Mouse (Mus musculus) hindbrain, embryonic 12.5 days (tissue): ENCODE data around the gene Smarcd3. TPM values are rescaled to one million over a fixed set of nuclear protein-coding genes. Genes with fewer than 3 reads are reported as not detected.

Experiments used
- ATAC-seq: fragments of 200-750 bp; cut with Nextera tagmentation; 2 replicates; pipeline ENCODE4 v1.8.0; 2017; ENCODE audit warnings: moderate TSS enrichment; ENCODE audit not compliant: low FRiP score
- H3K27ac ChIP-seq: fragments of 300-500 bp; sonication (generic); 2 replicates; pipeline ENCODE4 v1.5.1; 2016; ENCODE audit warnings: mild to moderate bottlenecking
- H3K27me3 ChIP-seq: fragments of 300-500 bp; sonication (generic); 2 replicates; pipeline ENCODE4 v1.6.1; 2016; ENCODE audit warnings: mild to moderate bottlenecking
- H3K36me3 ChIP-seq: fragments of 300-500 bp; sonication (generic); 2 replicates; pipeline ENCODE4 v1.6.1; 2016; ENCODE audit warnings: mild to moderate bottlenecking
- H3K4me1 ChIP-seq: fragments of 300-500 bp; sonication (generic); 2 replicates; pipeline ENCODE4 v1.6.1; 2016
- H3K4me2 ChIP-seq: fragments of 300-500 bp; sonication (generic); replicated peaks from 2 replicates; pipeline ENCODE4 v1.6.1; 2016; ENCODE audit warnings: mild to moderate bottlenecking
- H3K4me3 ChIP-seq: fragments of 300-500 bp; sonication (generic); 2 replicates; pipeline ENCODE4 v1.5.1; 2016; ENCODE audit warnings: mild to moderate bottlenecking
- H3K9ac ChIP-seq: fragments of 300-500 bp; sonication (generic); 2 replicates; pipeline ENCODE4 v1.6.1; 2016; ENCODE audit warnings: mild to moderate bottlenecking, moderate library complexity
- H3K9me3 ChIP-seq: fragments of 300-500 bp; sonication (generic); replicated peaks from 2 replicates; pipeline ENCODE4 v1.6.1; 2016; ENCODE audit warnings: mild to moderate bottlenecking
- WGBS: fragments of 180-500 bp; shearing (Covaris S2); methylation state at CpG from one replicate; pipeline ENCODE4 v1.1.7; 2016; 5-methylcytosine and 5-hydroxymethylcytosine counted together
- polyA plus RNA-seq: library from polyadenylated mRNA; unstranded; fragments of >200 nt; fragmentation: Nextera tagmentation; extraction: Ambion mirVana; gene quantifications from 2 replicates; pipeline ENCODE4 v1.2.1, GENCODE M21; 2016

Gene Smarcd3
- 78.4 and 83.2 TPM in 2 replicates for polyA plus RNA-seq

- ATAC-seq: peak; percentile 82
- 3% methylated on average over 36 of the region's 37 CpGs for WGBS
- Histone ChIP-seq H3K36me3 (no peaks in the 10 kb centered on the region), H3K4me1 (peaks cover 18% of the 10 kb centered on the region), H3K4me2 (peak within 1 kb of the TSS; percentile 89), H3K9ac (peak within 1 kb of the TSS; percentile 84), H3K9me3 (no peaks in the 10 kb centered on the region), H3K27ac (0 out of 2 replicates have a peak within 1 kb of the TSS, but pooled peaks have one; percentile 17), H3K4me3 (peak within 1 kb of the TSS; percentile 62), H3K27me3 (peaks cover 33% of the 10 kb centered on the region)
Observed at GRCm38 (mm10) chr5:24623986-24624821, at the start of gene Smarcd3. TSS of gene Smarcd3 (minus strand) at chr5:24624411.

DNA sequence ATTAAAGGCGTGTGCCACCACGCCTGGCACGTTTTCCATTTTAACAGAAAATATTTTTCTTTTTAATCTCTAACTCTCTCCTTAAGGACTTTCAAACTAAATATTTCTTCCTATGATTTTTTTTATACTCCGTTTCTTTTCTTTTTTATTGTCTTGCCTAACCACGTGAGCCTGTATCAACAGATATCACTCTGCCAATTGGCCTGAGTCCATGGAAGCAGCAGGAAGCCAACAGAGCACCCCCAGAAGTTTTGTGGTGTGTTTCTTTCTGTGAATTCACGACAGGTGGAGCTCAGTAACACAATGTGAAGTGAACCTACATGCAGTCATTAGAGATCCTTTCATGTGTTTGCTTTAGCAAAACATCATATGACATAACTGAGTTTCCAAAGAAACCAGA is 37.2 kb upstream of the Smarcd3 start:
- no peak overlapping the region for H3K9ac ChIP-seq
- H3K27me3 ChIP-seq: no peaks in the 10 kb centered on the region
- no peaks in the 10 kb centered on the region for H3K9me3 ChIP-seq
- H3K4me2 ChIP-seq: no peak overlapping the region
- H3K4me1 ChIP-seq: no peaks in the 10 kb centered on the region
- WGBS: 85% methylated on average over 6 of the region's 6 CpGs
- no peak for ATAC-seq
- H3K36me3 ChIP-seq: no peaks in the 10 kb centered on the region
- H3K4me3 ChIP-seq: no peak overlapping the region
- no peak overlapping the region for H3K27ac ChIP-seq

GRCm38 (mm10) chr5:24659708-24660423 is 35.7 kb upstream of the Smarcd3 start:
- ATAC-seq: no peak
- Histone ChIP-seq H3K27me3 (no peaks in the 10 kb centered on the region), H3K4me2 (no peak overlapping the region), H3K4me1 (no peaks in the 10 kb centered on the region), H3K27ac (no peak overlapping the region), H3K9ac (no peak overlapping the region), H3K4me3 (no peak overlapping the region), H3K9me3 (no peaks in the 10 kb centered on the region), H3K36me3 (no peaks in the 10 kb centered on the region)
- 75% methylated on average over 2 of the region's 4 CpGs for WGBS

DNA sequence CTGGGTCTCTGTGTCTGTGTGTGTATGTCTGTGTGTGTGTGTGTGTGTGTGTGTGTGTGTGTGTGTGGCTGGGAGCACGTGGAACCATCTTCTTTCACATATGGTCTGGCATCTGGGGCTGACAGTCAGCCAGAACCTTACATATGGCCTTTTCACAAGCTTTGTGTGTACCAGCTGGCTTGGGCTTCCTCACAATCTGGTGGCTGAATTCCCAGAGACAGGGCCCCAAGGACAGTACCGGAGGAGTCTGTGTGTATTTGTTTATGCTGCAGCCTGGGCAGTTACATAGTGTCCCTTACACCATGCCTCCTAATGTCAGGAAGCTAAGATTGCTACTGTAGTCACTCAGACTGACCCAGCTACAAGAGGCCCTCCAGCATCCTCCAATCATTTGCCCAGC is 32.9 kb upstream of the Smarcd3 start:
- Histone ChIP-seq H3K9ac (no peak overlapping the region), H3K4me2 (no peak overlapping the region), H3K27ac (no peak overlapping the region), H3K4me3 (no peak overlapping the region), H3K9me3 (no peaks in the 10 kb centered on the region), H3K27me3 (peaks cover 5% of the 10 kb centered on the region; the same call in 1 of the 2 replicates), H3K36me3 (no peaks in the 10 kb centered on the region), H3K4me1 (no peaks in the 10 kb centered on the region)
- 56% methylated on average over 2 of the region's 2 CpGs for WGBS
- ATAC-seq: no peak

DNA sequence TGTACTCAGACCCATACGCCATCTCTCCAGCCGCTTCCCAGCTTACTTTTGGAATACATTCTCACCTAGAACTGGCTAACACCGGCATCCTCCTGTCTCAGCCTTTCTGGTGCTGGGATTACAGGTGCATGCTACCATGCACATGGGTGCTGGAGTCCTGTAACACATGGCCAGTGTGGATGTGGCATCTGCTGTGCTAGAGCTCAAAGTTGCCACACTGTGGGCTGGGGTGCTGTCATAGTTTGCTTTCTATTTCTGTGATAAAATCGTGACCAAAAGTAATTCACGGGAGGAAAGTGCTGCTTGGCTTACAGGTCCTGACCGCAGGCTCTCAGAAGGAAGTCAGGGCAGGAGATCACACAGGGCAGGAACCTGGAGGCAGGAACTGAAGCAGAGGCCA is 30.3 kb upstream of the Smarcd3 start:
- Histone ChIP-seq H3K27ac (no peak overlapping the region), H3K9me3 (no peaks in the 10 kb centered on the region), H3K4me1 (no peaks in the 10 kb centered on the region), H3K4me2 (no peak overlapping the region), H3K36me3 (no peaks in the 10 kb centered on the region), H3K27me3 (peaks cover 5% of the 10 kb centered on the region; the same call in 1 of the 2 replicates), H3K4me3 (no peak overlapping the region), H3K9ac (no peak overlapping the region)
- 80% methylated on average over 6 of the region's 6 CpGs for WGBS
- ATAC-seq: no peak

- Histone ChIP-seq H3K4me3 (no peak overlapping the region), H3K27me3 (peaks cover 5% of the 10 kb centered on the region; the same call in 1 of the 2 replicates), H3K4me1 (no peaks in the 10 kb centered on the region), H3K27ac (no peak overlapping the region), H3K36me3 (no peaks in the 10 kb centered on the region), H3K9me3 (no peaks in the 10 kb centered on the region), H3K9ac (no peak overlapping the region), H3K4me2 (no peak overlapping the region)
- WGBS: 88% methylated on average over 5 of the region's 5 CpGs
- no peak for ATAC-seq
Observed at GRCm38 (mm10) chr5:24652780-24653179, 28.6 kb upstream of the Smarcd3 start.

DNA sequence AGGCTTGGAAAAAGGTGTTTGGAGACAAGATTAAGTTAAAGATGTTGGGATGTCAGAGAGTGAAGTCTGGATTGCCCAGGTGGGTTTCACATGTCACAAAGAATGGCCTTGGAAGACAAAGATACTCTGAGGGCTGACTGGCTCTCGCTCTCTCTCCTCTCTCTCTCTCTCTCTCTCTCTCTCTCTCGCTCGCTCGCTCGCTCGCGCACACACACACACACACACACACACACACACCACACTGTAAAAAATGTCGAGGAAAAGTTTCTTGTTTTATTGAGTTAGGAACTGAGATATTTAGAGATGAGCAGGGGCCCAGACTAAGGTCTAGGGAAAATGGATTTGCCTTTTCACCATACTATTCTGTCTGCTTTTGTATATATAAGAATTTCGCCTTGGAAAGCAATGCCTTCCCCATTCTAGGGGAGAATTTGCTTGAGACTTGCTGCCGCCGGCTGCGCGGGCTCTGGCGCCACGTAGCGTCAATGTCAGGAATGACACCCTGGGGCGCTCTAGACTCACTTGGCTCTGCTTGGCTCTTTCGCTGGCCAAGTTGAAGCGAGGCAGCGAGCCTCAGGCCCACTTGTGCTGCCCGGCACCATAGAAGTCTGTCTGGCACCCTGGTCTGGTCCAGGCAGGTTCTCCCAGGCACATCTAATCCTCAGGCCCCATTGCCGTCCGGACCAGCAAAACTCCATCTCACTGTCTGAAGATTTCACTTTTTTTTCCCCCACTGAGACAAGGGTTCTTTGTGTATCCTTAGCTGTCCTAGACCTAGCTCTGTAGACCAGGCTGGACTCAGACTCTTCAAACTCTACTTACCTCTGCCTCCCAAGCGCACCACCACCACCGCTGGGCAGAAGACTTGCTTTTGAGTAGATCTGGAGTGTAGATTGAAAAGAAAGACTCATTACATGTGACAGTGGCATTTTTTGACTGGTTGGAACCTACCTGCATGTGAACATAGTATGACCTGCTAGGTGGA is 27.8 kb upstream of the Smarcd3 start:
- Histone ChIP-seq H3K27ac (no peak overlapping the region), H3K9me3 (no peaks in the 10 kb centered on the region), H3K27me3 (peaks cover 5% of the 10 kb centered on the region; the same call in 1 of the 2 replicates), H3K4me3 (no peak overlapping the region), H3K4me1 (no peaks in the 10 kb centered on the region), H3K4me2 (no peak overlapping the region), H3K9ac (peak overlapping the region; percentile 32; the same call in 1 of the 2 replicates), H3K36me3 (no peaks in the 10 kb centered on the region)
- 31% methylated on average over 23 of the region's 25 CpGs for WGBS
- peak; percentile 59; the same call in 1 of the 2 replicates for ATAC-seq

DNA sequence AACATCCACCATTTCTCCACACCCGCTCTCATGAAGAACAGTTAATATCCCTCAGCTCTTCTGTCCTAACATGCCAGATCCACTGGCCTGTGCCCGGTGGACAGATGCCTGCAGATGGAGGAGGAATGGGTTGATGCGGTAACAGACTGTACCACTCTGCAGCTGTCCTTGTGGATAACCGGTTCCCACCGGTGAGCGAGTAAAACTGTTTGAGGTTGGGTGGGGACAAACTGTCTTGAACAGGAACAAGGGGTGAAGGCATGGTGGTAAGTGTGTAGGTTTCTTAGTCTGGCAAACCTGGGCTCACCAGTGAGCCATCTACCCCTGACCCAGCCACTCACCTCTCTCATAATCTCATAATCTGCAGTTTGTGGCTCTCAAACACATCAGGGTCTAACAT is 27.1 kb upstream of the Smarcd3 start:
- no peaks in the 10 kb centered on the region for H3K4me1 ChIP-seq
- no peak overlapping the region for H3K4me3 ChIP-seq
- no peak overlapping the region for H3K4me2 ChIP-seq
- peaks cover 5% of the 10 kb centered on the region; the same call in 1 of the 2 replicates for H3K27me3 ChIP-seq
- H3K27ac ChIP-seq: no peak overlapping the region
- H3K9ac ChIP-seq: 0 out of 2 replicates have a peak overlapping the region, but pooled peaks have one; percentile 32
- WGBS: 84% methylated on average over 6 of the region's 6 CpGs
- no peaks in the 10 kb centered on the region for H3K36me3 ChIP-seq
- ATAC-seq: no peak
- H3K9me3 ChIP-seq: no peaks in the 10 kb centered on the region

DNA sequence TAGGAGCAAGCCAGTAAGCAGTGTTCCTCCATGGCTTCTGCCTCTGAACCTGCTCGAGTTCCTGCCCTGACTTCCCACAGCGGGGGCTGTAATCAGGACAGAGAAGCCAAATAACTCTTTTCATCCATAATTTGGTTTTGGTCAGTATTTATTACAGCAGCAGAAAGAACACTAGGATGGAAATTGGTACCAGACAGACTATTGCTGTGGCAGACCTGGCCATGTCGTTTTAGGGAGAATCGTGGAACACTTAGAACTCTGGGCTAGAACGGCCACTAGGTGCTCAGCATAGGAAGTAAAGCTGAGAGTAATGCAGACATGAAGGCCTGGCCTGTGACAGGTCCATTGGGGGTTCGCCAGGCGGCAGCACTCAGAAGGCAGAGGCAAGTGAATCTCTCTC is 25.5 kb upstream of the Smarcd3 start:
- no peak for ATAC-seq
- 81% methylated on average over 7 of the region's 7 CpGs for WGBS
- no peaks in the 10 kb centered on the region for H3K9me3 ChIP-seq

DNA sequence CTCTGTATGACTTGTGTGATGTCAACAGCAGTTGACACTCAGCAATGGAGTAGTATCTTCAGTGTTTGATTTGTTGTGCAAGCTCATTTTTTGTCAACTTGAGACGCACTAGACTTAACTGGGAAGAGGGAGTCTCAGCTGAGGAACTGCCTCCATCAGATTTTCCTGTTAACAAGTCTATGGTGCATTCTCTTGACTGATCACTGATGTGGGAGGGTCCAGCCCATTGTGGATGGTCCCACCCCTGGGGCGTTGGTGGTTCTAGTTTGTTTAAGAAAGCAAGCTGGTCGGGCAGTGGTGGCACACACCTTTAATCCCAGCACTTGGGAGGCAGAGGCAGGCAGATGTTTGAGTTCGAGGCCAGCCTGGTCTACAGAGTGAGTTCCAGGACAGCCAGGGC is 25.0 kb upstream of the Smarcd3 start:
- Histone ChIP-seq H3K9ac (no peak overlapping the region), H3K27me3 (peaks cover 5% of the 10 kb centered on the region; the same call in 1 of the 2 replicates), H3K4me2 (no peak overlapping the region), H3K27ac (no peak overlapping the region), H3K36me3 (no peaks in the 10 kb centered on the region), H3K9me3 (no peaks in the 10 kb centered on the region), H3K4me1 (no peaks in the 10 kb centered on the region), H3K4me3 (no peak overlapping the region)
- 66% methylated on average over 4 of the region's 4 CpGs for WGBS
- no peak for ATAC-seq

More for the DNA sequence above, 25.5 kb upstream of the Smarcd3 start:
- Histone ChIP-seq H3K27me3 (peaks cover 5% of the 10 kb centered on the region; the same call in 1 of the 2 replicates), H3K4me2 (no peak overlapping the region), H3K27ac (no peak overlapping the region), H3K36me3 (no peaks in the 10 kb centered on the region), H3K9ac (no peak overlapping the region), H3K4me3 (no peak overlapping the region), H3K4me1 (no peaks in the 10 kb centered on the region)

DNA sequence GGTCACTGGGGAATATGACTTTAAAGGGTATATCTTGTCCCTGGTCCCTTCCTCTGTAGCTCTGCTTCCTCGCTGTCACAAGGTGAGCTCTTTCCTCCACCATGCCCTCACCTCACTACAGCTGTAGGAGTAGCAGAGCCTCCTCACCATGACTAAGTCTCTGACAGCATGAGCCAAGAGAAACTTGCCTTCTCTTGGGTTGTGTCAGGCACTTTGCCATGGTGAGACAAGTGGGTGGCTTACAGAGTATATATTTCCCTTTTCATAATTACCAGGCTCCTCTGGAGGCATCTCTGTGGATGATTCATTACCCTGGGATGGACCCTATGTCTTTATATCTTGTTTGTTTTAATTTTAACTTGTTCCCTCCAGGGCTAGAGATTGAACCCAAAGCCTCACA is 21.2 kb upstream of the Smarcd3 start:
- no peak overlapping the region for H3K4me3 ChIP-seq
- no peak overlapping the region for H3K4me2 ChIP-seq
- no peaks in the 10 kb centered on the region for H3K4me1 ChIP-seq
- no peak overlapping the region for H3K9ac ChIP-seq
- no peaks in the 10 kb centered on the region for H3K36me3 ChIP-seq
- H3K9me3 ChIP-seq: no peaks in the 10 kb centered on the region
- no peak overlapping the region for H3K27ac ChIP-seq
- H3K27me3 ChIP-seq: no peaks in the 10 kb centered on the region
- ATAC-seq: no peak
- 82% methylated on average over 1 of the region's 1 CpGs for WGBS
